Mouse (Mus musculus): ENCODE measurements around the gene Actl6b. TPM values are rescaled to one million over a fixed set of nuclear protein-coding genes. Genes with fewer than 3 reads are reported as not detected.
A peak's percentile ranks its signal among the peaks of the same experiment; 100 is the strongest.

Actl6b gene
- polyA plus RNA-seq, 1 experiment from 2014 or later: not detected

- no peak for DNase-seq (ENCODE audit: low spot score)
- WGBS: 77% methylated on average over 11 of the region's 11 CpGs
- Histone ChIP-seq H3K27ac (no peak overlapping the region), H3K9me3 (no peaks in the 10 kb centered on the region), H3K4me1 (peaks cover 23% of the 10 kb centered on the region), H3K4me3 (no peak overlapping the region), H3K36me3 (peaks cover 96% of the 10 kb centered on the region), H3K27me3 (ENCODE audit: insufficient read depth, poor library complexity, severe bottlenecking) (no peaks in the 10 kb centered on the region)
Measured at GRCm38 (mm10) chr5:137522711-137523110, 30.6 kb upstream of the Actl6b start.

GRCm38 (mm10) chr5:137523396-137524250 lies 29.7 kb upstream of the Actl6b start:
- peaks cover 29% of the 10 kb centered on the region for H3K4me1 ChIP-seq
- peaks cover 97% of the 10 kb centered on the region for H3K36me3 ChIP-seq
- no peaks in the 10 kb centered on the region for H3K27me3 ChIP-seq (ENCODE audit: insufficient read depth, poor library complexity, severe bottlenecking)
- H3K27ac ChIP-seq: no peak overlapping the region
- H3K9me3 ChIP-seq: no peaks in the 10 kb centered on the region
- 83% methylated on average over 25 of the region's 25 CpGs for WGBS
- H3K4me3 ChIP-seq: no peak overlapping the region
- DNase-seq (ENCODE audit: low spot score): no peak

GRCm38 (mm10) chr5:137524251-137524515 lies 29.1 kb upstream of the Actl6b start:
- H3K27ac ChIP-seq: no peak overlapping the region
- H3K4me1 ChIP-seq: peaks cover 35% of the 10 kb centered on the region
- no peaks in the 10 kb centered on the region for H3K27me3 ChIP-seq (ENCODE audit: insufficient read depth, poor library complexity, severe bottlenecking)
- WGBS: 87% methylated on average over 8 of the region's 8 CpGs
- no peak overlapping the region for H3K4me3 ChIP-seq
- no peak for DNase-seq (ENCODE audit: low spot score)
- H3K9me3 ChIP-seq: no peaks in the 10 kb centered on the region
- H3K36me3 ChIP-seq: peaks cover 97% of the 10 kb centered on the region

GRCm38 (mm10) chr5:137524671-137525070 lies 28.6 kb upstream of the Actl6b start:
- H3K36me3 ChIP-seq: peaks cover 97% of the 10 kb centered on the region
- peaks cover 39% of the 10 kb centered on the region for H3K4me1 ChIP-seq
- 0 out of 2 replicates have a peak overlapping the region, but pooled peaks have one; percentile 37 for H3K27ac ChIP-seq
- H3K9me3 ChIP-seq: no peaks in the 10 kb centered on the region
- 90% methylated on average over 11 of the region's 13 CpGs for WGBS
- DNase-seq (ENCODE audit: low spot score): no peak
- no peaks in the 10 kb centered on the region for H3K27me3 ChIP-seq (ENCODE audit: insufficient read depth, poor library complexity, severe bottlenecking)
- H3K4me3 ChIP-seq: no peak overlapping the region

- Histone ChIP-seq H3K27me3 (ENCODE audit: insufficient read depth, poor library complexity, severe bottlenecking) (no peaks in the 10 kb centered on the region), H3K36me3 (peaks cover 94% of the 10 kb centered on the region), H3K4me1 (peaks cover 47% of the 10 kb centered on the region), H3K9me3 (no peaks in the 10 kb centered on the region), H3K27ac (peak overlapping the region; percentile 37; the same call in 1 of the 2 replicates), H3K4me3 (no peak overlapping the region)
- WGBS: 85% methylated on average over 16 of the region's 16 CpGs
- DNase-seq (ENCODE audit: low spot score): no peak
Measured at GRCm38 (mm10) chr5:137525511-137525910, 27.8 kb upstream of the Actl6b start.

- H3K9me3 ChIP-seq: no peaks in the 10 kb centered on the region
- DNase-seq (ENCODE audit: low spot score): no peak
- 61% methylated on average over 16 of the region's 16 CpGs for WGBS
- H3K4me3 ChIP-seq: peak overlapping the region; percentile 22; the same call in 1 of the 2 replicates
- peaks cover 56% of the 10 kb centered on the region for H3K4me1 ChIP-seq
- no peak overlapping the region; the same call in 1 of the 2 replicates for H3K27ac ChIP-seq
- peaks cover 86% of the 10 kb centered on the region for H3K36me3 ChIP-seq
- H3K27me3 ChIP-seq (ENCODE audit: insufficient read depth, poor library complexity, severe bottlenecking): no peaks in the 10 kb centered on the region
Measured at GRCm38 (mm10) chr5:137526192-137526936, 27.0 kb upstream of the Actl6b start.

GRCm38 (mm10) chr5:137527413-137527812 lies 25.9 kb upstream of the Actl6b start:
- Histone ChIP-seq H3K27me3 (ENCODE audit: insufficient read depth, poor library complexity, severe bottlenecking) (no peaks in the 10 kb centered on the region), H3K4me1 (peaks cover 61% of the 10 kb centered on the region), H3K36me3 (peaks cover 75% of the 10 kb centered on the region), H3K4me3 (no peak overlapping the region), H3K27ac (no peak overlapping the region), H3K9me3 (no peaks in the 10 kb centered on the region)
- 52% methylated on average over 1 of the region's 1 CpGs for WGBS
- no peak for DNase-seq (ENCODE audit: low spot score)

GRCm38 (mm10) chr5:137528247-137528968 lies 24.9 kb upstream of the Actl6b start:
- Histone ChIP-seq H3K4me3 (peak overlapping the region; percentile 22; the same call in 1 of the 2 replicates), H3K9me3 (no peaks in the 10 kb centered on the region), H3K36me3 (peaks cover 65% of the 10 kb centered on the region), H3K4me1 (peaks cover 61% of the 10 kb centered on the region), H3K27ac (0 out of 2 replicates have a peak overlapping the region, but pooled peaks have one; percentile 22), H3K27me3 (ENCODE audit: insufficient read depth, poor library complexity, severe bottlenecking) (no peaks in the 10 kb centered on the region)
- DNase-seq (ENCODE audit: low spot score): no peak
- 82% methylated on average over 22 of the region's 22 CpGs for WGBS

- H3K4me3 ChIP-seq: peak overlapping the region; percentile 88; the same call in 1 of the 2 replicates
- WGBS: 83% methylated on average over 15 of the region's 15 CpGs
Measured at GRCm38 (mm10) chr5:137529221-137529995, 23.9 kb upstream of the Actl6b start.

GRCm38 (mm10) chr5:137530075-137530474 lies 23.2 kb upstream of the Actl6b start:
- no peaks in the 10 kb centered on the region for H3K9me3 ChIP-seq
- H3K4me3 ChIP-seq: peak overlapping the region; percentile 88
- H3K27ac ChIP-seq: peak overlapping the region; percentile 95; the same call in 1 of the 2 replicates
- DNase-seq (ENCODE audit: low spot score): no peak
- H3K36me3 ChIP-seq: peaks cover 49% of the 10 kb centered on the region
- H3K27me3 ChIP-seq (ENCODE audit: insufficient read depth, poor library complexity, severe bottlenecking): no peaks in the 10 kb centered on the region
- H3K4me1 ChIP-seq: peaks cover 63% of the 10 kb centered on the region
- 82% methylated on average over 8 of the region's 8 CpGs for WGBS

More at GRCm38 (mm10) chr5:137529221-137529995, 23.9 kb upstream of the Actl6b start:
- Histone ChIP-seq H3K4me1 (peaks cover 63% of the 10 kb centered on the region), H3K27ac (peak overlapping the region; percentile 22; the same call in 1 of the 2 replicates), H3K27me3 (ENCODE audit: insufficient read depth, poor library complexity, severe bottlenecking) (no peaks in the 10 kb centered on the region), H3K9me3 (no peaks in the 10 kb centered on the region), H3K36me3 (peaks cover 55% of the 10 kb centered on the region)
- DNase-seq (ENCODE audit: low spot score): no peak

- no peaks in the 10 kb centered on the region for H3K27me3 ChIP-seq (ENCODE audit: insufficient read depth, poor library complexity, severe bottlenecking)
- DNase-seq (ENCODE audit: low spot score): no peak
- 3% methylated on average over 38 of the region's 46 CpGs for WGBS
- peaks cover 58% of the 10 kb centered on the region for H3K4me1 ChIP-seq
- no peaks in the 10 kb centered on the region for H3K9me3 ChIP-seq
- H3K4me3 ChIP-seq: peak overlapping the region; percentile 88
- peaks cover 42% of the 10 kb centered on the region for H3K36me3 ChIP-seq
- H3K27ac ChIP-seq: peak overlapping the region; percentile 95
Measured at GRCm38 (mm10) chr5:137530588-137531413, 22.5 kb upstream of the Actl6b start.
